11 mouse cellular contexts compared by ENCODE assay signal in genomic region chr4:107502601-107503051, GRCm38 (mm10).
DNase-seq lines count a peak whose midpoint lies in the region; ATAC-seq and TF ChIP-seq lines count a peak whose summit lies in the region.
"Had no signal": no experiment of that assay in that cellular context is flagged by ENCODE, and none has a peak within 500 bp of the region (broad histone marks: within the 10 kb centered on the region; RNA-seq: fewer than 3 reads in every experiment).

No protein-coding gene starts in this region.

- 54% methylated on average over 10 of the region's 10 CpGs for WGBS in kidney, embryonic 16.5 days
- WGBS in kidney, embryonic 14.5 days = 64% methylated on average over 10 of the region's 10 CpGs
- 37% methylated on average over 10 of the region's 10 CpGs for WGBS in stomach, embryonic 14.5 days
- 47% methylated on average over 10 of the region's 10 CpGs for WGBS in stomach, postnatal 0 days

- no peaks in the 10 kb centered on the region for H3K9me3 ChIP-seq in kidney, embryonic 16.5 days (ENCODE audit: low read length)
- no peaks in the 10 kb centered on the region for H3K9me3 ChIP-seq in kidney, embryonic 14.5 days (ENCODE audit: control insufficient read depth, low read length)
- H3K9me3 ChIP-seq in stomach, embryonic 14.5 days (ENCODE audit: control insufficient read depth, low read depth, low read length) = no peaks in the 10 kb centered on the region
- no peaks in the 10 kb centered on the region for H3K9me3 ChIP-seq in stomach, postnatal 0 days (ENCODE audit: control insufficient read depth, low read length)

- ATAC-seq in kidney, embryonic 16.5 days (ENCODE audit: low FRiP score, low TSS enrichment) = peak; percentile 55; the same call in 1 of the 2 replicates
- no peak for ATAC-seq in kidney, embryonic 14.5 days (ENCODE audit: low FRiP score, low TSS enrichment)
- peak; percentile 56; the same call in 1 of the 2 replicates for ATAC-seq in stomach, embryonic 14.5 days (ENCODE audit: insufficient number of reproducible peaks, insufficient read depth, low FRiP score, low read depth)
- no peak; the same call in 1 of the 2 replicates for ATAC-seq in stomach, postnatal 0 days (ENCODE audit: low FRiP score, low TSS enrichment)

- no peaks in the 10 kb centered on the region for H3K4me1 ChIP-seq in kidney, embryonic 16.5 days (ENCODE audit: insufficient read depth, low read length)
- H3K4me1 ChIP-seq in kidney, embryonic 14.5 days (ENCODE audit: control insufficient read depth, insufficient read depth, low read length) = 0 out of 2 replicates have a peak, but pooled peaks cover 4% of the 10 kb centered on the region
- no peaks in the 10 kb centered on the region for H3K4me1 ChIP-seq in stomach, embryonic 14.5 days (ENCODE audit: control insufficient read depth, insufficient read depth, low read length)
- no peaks in the 10 kb centered on the region; the same call in 1 of the 2 replicates for H3K4me1 ChIP-seq in stomach, postnatal 0 days (replicated peaks; ENCODE audit: control insufficient read depth, insufficient read depth)

- H3K4me2 ChIP-seq in kidney, embryonic 16.5 days (replicated peaks; ENCODE audit: low read depth, low read length) = no peak overlapping the region
- no peak overlapping the region for H3K4me2 ChIP-seq in kidney, embryonic 14.5 days (replicated peaks; ENCODE audit: low read depth, low read length)
- no peak overlapping the region for H3K4me2 ChIP-seq in stomach, embryonic 14.5 days (replicated peaks; ENCODE audit: low read depth, low read length)
- H3K4me2 ChIP-seq in stomach, postnatal 0 days (replicated peaks; ENCODE audit: low read depth) = no peak overlapping the region

- H3K9ac ChIP-seq in kidney, embryonic 16.5 days (replicated peaks; ENCODE audit: low read length) = no peak overlapping the region
- H3K9ac ChIP-seq in kidney, embryonic 14.5 days (ENCODE audit: low read depth, low read length) = no peak overlapping the region
- H3K9ac ChIP-seq in stomach, embryonic 14.5 days (replicated peaks; ENCODE audit: low read depth, low read length) = no peak overlapping the region
- no peak overlapping the region for H3K9ac ChIP-seq in stomach, postnatal 0 days (ENCODE audit: low read length)
- H3K9ac ChIP-seq: liver, embryonic 14.5 days had no signal

- no peak overlapping the region for H3K4me3 ChIP-seq in kidney, embryonic 16.5 days (ENCODE audit: low read length)
- H3K4me3 ChIP-seq in kidney, embryonic 14.5 days (ENCODE audit: low read length) = no peak overlapping the region
- no peak overlapping the region for H3K4me3 ChIP-seq in stomach, embryonic 14.5 days (ENCODE audit: low read depth, low read length)
- H3K4me3 ChIP-seq in stomach, postnatal 0 days (ENCODE audit: low read depth, low read length) = no peak overlapping the region

- no peak for TF ChIP-seq EP300 in stomach, postnatal 0 days (optimal IDR thresholded peaks at IDR 0.05)

- no peak for TF ChIP-seq CTCF in stomach, postnatal 0 days (IDR thresholded peaks at IDR 0.05; ENCODE audit: low read depth)

- no peak for DNase-seq in stomach, postnatal 0 days (ENCODE audit: low spot score)
- peak; percentile 46 for DNase-seq in layer of hippocampus, adult 9-10 months (ENCODE audit: low spot score)
- DNase-seq in spleen, postnatal 4 days (ENCODE audit: low spot score in 2 of 2) = no peak
- DNase-seq in ovary, adult 18-20 months (ENCODE audit: low spot score) = no peak
- DNase-seq: adrenal gland, postnatal 14 days; cerebellum, postnatal 25 days; right cerebral cortex, postnatal 14 days had no signal

- H3K36me3 ChIP-seq in kidney, embryonic 16.5 days (ENCODE audit: insufficient read depth, low read length) = no peaks in the 10 kb centered on the region
- no peaks in the 10 kb centered on the region for H3K36me3 ChIP-seq in kidney, embryonic 14.5 days (ENCODE audit: control insufficient read depth, insufficient read depth, low read length)
- no peaks in the 10 kb centered on the region for H3K36me3 ChIP-seq in stomach, embryonic 14.5 days (ENCODE audit: control insufficient read depth, insufficient read depth, low read length)
- no peaks in the 10 kb centered on the region for H3K36me3 ChIP-seq in stomach, postnatal 0 days (ENCODE audit: control insufficient read depth, insufficient read depth, low read length)

- no peaks in the 10 kb centered on the region for H3K27me3 ChIP-seq in kidney, embryonic 16.5 days (ENCODE audit: insufficient read depth, low read length)
- no peaks in the 10 kb centered on the region for H3K27me3 ChIP-seq in kidney, embryonic 14.5 days (ENCODE audit: control insufficient read depth, insufficient read depth, low read length)
- no peaks in the 10 kb centered on the region for H3K27me3 ChIP-seq in stomach, embryonic 14.5 days (ENCODE audit: control insufficient read depth, insufficient read depth, low read length)
- no peaks in the 10 kb centered on the region for H3K27me3 ChIP-seq in stomach, postnatal 0 days (ENCODE audit: control insufficient read depth, insufficient read depth, low read length)

- H3K27ac ChIP-seq in kidney, embryonic 16.5 days (ENCODE audit: low read length) = peak overlapping the region; percentile 2; the same call in 1 of the 2 replicates
- H3K27ac ChIP-seq in kidney, embryonic 14.5 days (ENCODE audit: low read depth, low read length) = no peak overlapping the region
- H3K27ac ChIP-seq in stomach, embryonic 14.5 days (ENCODE audit: low read length) = no peak overlapping the region
- no peak overlapping the region for H3K27ac ChIP-seq in stomach, postnatal 0 days (replicated peaks)
- H3K27ac ChIP-seq: liver, embryonic 14.5 days had no signal

Comparison
In these comparisons a context has a peak if more than half of its experiments do, and no peak if none do; other contexts are left out.
1. ATAC-seq: peak in kidney, embryonic 16.5 days (single experiment) and stomach, embryonic 14.5 days (single experiment); none in kidney, embryonic 14.5 days (single experiment) and stomach, postnatal 0 days (single experiment).